Mouse (Mus musculus) embryo, embryonic 11.5 days (tissue): ENCODE results near the gene 1700029H14Rik.

Experiments used
- DNase-seq: peaks from one replicate; pipeline ENCODE4 v3.0.0-alpha.2; 2012; ENCODE audit warnings: low read depth, low spot score

1700029H14Rik gene

GRCm38 (mm10) chr8:13504894-13505674 is 57.2 kb downstream of the 1700029H14Rik start:
- DNase-seq = no peak

- no peak for DNase-seq
These were observed 58.2 kb downstream of the 1700029H14Rik start for GRCm38 (mm10) chr8:13503936-13504606.

GRCm38 (mm10) chr8:13501221-13501620 is 61.0 kb downstream of the 1700029H14Rik start:
- no peak for DNase-seq
